Mouse (Mus musculus): ENCODE data around the gene Misp. TPM values are rescaled to one million over a fixed set of nuclear protein-coding genes. Genes with fewer than 3 reads are reported as not detected.

Misp gene
- polyA plus RNA-seq (2015; fragmentation: Nextera tagmentation; extraction: Ambion mirVana): 0.71 and 1.1 TPM in 2 replicates

DNA sequence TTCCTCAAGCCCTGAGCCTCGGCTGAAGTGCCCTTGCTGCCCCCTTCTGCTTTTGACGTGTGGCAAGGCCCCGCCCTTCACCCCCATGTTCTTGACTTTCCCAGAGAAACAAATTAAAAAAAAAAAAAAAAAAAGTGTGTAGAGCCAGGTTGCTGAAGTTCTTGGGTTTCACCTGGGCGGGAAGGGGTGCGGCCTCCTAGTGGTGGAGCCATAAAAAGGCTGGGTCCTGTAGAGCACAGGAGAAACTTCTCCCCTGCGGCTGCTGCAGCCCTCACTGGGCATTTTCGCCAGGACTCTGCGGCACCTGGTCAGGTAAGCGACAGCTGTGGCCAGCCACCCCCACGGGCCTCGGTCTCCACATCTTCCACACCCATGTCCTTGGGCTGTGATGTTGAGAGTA is at the start of gene Misp:
Gene Misp, plus strand, starts transcription at position 208 of the 400 bp plus-strand sequence.
- Histone ChIP-seq H3K4me3 (no peak within 1 kb of the TSS), H3K27ac (no peak within 1 kb of the TSS), H3K9me3 (replicated peaks) (no peaks in the 10 kb centered on the region), H3K36me3 (ENCODE audit: poor library complexity, severe bottlenecking) (peaks cover 54% of the 10 kb centered on the region), H3K27me3 (no peaks in the 10 kb centered on the region), H3K9ac (no peak within 1 kb of the TSS), H3K4me1 (peaks cover 9% of the 10 kb centered on the region), H3K4me2 (no peak within 1 kb of the TSS)
- ATAC-seq: no peak
- WGBS: 72% methylated on average over 11 of the region's 11 CpGs

DNA sequence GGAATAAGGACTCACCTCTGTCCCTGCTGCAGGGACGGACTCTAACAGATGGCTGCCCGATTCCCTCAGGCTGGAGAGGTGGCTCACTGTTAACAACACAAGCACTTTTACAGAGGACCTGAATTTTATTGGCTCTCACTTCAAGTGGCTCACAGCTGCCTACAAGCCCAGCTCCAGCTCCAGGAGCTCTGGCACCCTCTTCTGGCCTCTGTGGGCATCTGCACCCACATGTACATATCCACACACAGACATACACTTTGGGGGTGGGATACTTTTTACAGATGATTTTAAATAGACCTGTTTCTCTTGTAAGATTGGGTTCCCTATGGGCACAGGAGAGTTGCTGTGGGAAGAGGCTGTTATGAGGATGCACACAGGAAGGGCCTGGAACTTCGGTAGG is 48.5 kb upstream of the Misp start:
- H3K27me3 ChIP-seq: peaks cover 22% of the 10 kb centered on the region
- H3K4me2 ChIP-seq: no peak overlapping the region
- peaks cover 18% of the 10 kb centered on the region for H3K4me1 ChIP-seq
- no peak for ATAC-seq
- no peak overlapping the region for H3K27ac ChIP-seq
- H3K9me3 ChIP-seq (replicated peaks): peaks cover 4% of the 10 kb centered on the region
- no peak overlapping the region for H3K4me3 ChIP-seq
- H3K9ac ChIP-seq: no peak overlapping the region
- H3K36me3 ChIP-seq (ENCODE audit: poor library complexity, severe bottlenecking): no peaks in the 10 kb centered on the region
- WGBS: 95% methylated on average over 3 of the region's 3 CpGs

DNA sequence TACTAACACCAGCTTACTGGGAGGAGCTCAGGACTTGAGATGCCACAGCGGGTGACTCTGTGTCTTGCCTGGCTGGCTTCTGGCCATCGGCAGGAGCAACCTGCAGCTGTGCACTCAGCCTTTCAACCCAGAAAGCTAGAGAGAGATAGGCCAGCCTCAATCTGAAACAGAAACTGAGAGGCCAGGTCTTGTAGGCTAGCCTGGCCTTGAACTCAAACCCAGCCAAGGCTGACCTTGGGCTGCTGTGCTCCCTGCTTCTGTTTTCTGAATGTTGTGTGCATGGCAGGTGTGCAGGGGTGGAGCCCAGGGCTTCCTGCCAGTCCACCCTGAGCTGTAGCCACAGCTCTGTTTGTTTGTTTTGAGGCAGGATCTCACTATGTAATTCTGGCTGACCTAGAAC is 47.6 kb upstream of the Misp start:
- Histone ChIP-seq H3K9ac (no peak overlapping the region), H3K27ac (no peak overlapping the region), H3K4me2 (no peak overlapping the region), H3K9me3 (replicated peaks) (peaks cover 4% of the 10 kb centered on the region), H3K4me3 (no peak overlapping the region), H3K27me3 (peaks cover 31% of the 10 kb centered on the region), H3K36me3 (ENCODE audit: poor library complexity, severe bottlenecking) (no peaks in the 10 kb centered on the region), H3K4me1 (peaks cover 20% of the 10 kb centered on the region)
- no peak for ATAC-seq
- 92% methylated on average over 2 of the region's 2 CpGs for WGBS

DNA sequence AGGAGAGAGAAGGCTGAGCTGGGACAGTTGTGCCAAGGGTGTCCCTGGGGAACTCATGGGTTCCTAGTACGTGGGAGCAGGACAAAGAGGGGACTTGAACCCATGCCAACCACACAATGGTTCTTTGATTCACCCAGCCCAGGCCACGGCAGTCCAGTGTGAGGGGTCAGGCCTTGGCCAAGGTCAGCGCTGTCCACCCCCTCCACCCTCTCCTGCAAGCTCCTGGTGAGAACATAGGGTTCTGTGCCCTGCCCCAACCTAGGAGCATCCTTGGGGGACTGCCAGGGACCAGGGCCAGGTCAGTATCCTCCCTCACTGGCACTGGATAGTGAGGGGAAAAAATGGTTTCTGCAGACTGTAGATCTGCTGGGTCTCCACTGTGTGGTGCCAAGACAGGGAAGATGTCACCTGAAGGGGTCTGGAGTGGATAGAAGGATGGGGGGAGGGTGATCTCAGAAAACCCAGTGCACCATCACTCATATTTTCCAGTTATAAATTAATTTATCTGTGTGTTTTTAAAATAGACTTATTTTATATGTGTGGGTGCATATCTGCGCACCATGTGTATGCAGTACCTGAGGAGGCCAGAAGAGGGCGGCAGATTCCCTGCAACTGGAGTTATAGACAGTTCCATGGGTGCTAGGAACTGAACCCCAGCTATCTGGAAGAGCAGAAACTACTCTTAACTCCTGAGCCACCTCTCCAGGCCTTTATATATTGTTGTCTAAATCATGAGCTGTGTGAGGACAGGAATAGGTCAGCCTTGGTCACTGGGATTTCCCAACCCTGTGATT is 46.1 kb upstream of the Misp start:
- no peak for ATAC-seq
- H3K9ac ChIP-seq: no peak overlapping the region
- H3K9me3 ChIP-seq (replicated peaks): peaks cover 4% of the 10 kb centered on the region
- H3K36me3 ChIP-seq (ENCODE audit: poor library complexity, severe bottlenecking): no peaks in the 10 kb centered on the region
- H3K4me1 ChIP-seq: peaks cover 19% of the 10 kb centered on the region
- no peak overlapping the region for H3K4me3 ChIP-seq
- H3K27me3 ChIP-seq: peaks cover 46% of the 10 kb centered on the region
- 66% methylated on average over 5 of the region's 5 CpGs for WGBS
- no peak overlapping the region for H3K27ac ChIP-seq
- H3K4me2 ChIP-seq: no peak overlapping the region

DNA sequence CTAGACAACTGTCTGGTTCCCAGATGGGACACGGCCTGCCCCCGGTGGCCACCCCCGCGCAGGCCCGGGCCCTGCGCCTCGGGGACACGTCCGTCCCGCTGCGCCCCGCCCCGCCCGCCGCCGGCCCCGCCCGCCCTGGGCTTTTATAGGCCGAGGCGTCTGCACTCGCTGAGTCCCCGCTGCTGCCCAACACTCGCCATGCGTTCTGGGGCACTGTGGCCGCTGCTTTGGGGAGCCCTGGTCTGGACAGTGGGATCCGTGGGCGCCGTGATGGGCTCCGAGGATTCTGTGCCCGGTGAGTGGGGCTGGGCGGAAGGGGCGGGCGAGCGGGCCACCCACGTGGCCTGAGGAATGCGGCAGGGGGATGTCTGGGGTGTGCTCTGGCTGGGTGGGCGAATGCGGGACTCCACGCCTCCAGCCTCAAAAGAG is 43.7 kb upstream of the Misp start, which contains the start of gene Fstl3:
Gene Fstl3, plus strand, starts transcription at position 170 of the 429 bp plus-strand sequence.
- Histone ChIP-seq H3K27me3 (peaks cover 57% of the 10 kb centered on the region), H3K4me3 (peak within 1 kb of the TSS; percentile 23; the same call in 1 of the 2 replicates), H3K4me1 (peaks cover 34% of the 10 kb centered on the region), H3K9ac (peak within 1 kb of the TSS; percentile 22; the same call in 1 of the 2 replicates), H3K4me2 (peak within 1 kb of the TSS; percentile 54), H3K27ac (no peak within 1 kb of the TSS), H3K9me3 (replicated peaks) (peaks cover 4% of the 10 kb centered on the region), H3K36me3 (ENCODE audit: poor library complexity, severe bottlenecking) (no peaks in the 10 kb centered on the region)
- ATAC-seq: no peak
- 2% methylated on average over 38 of the region's 39 CpGs for WGBS

DNA sequence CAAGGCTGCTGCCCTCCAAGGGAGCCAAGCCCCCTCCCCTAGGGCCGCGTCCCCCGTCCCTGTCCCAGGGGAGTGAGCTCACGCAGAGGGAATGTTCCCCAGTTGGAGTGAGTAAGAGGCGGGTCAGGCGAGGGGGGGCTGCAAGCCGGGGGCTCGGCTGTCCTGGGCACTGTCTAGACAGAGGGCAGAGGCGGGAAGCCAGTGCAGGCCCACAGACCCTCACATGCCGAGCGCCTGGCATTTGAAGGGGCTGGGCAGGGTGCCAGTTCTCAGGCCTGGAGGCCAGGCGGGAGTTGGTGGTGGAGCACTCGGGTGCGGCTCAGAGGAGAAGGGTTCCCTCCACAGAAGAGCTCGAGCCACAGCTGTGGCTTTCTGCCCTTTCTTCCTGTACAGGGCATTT is 42.8 kb upstream of the Misp start:
- no peak overlapping the region for H3K4me3 ChIP-seq
- ATAC-seq: no peak
- H3K9me3 ChIP-seq (replicated peaks): peaks cover 4% of the 10 kb centered on the region
- no peak overlapping the region for H3K27ac ChIP-seq
- peaks cover 62% of the 10 kb centered on the region for H3K27me3 ChIP-seq
- H3K9ac ChIP-seq: no peak overlapping the region
- peaks cover 34% of the 10 kb centered on the region for H3K4me1 ChIP-seq
- 7% methylated on average over 15 of the region's 15 CpGs for WGBS
- peak overlapping the region; percentile 4; the same call in 1 of the 2 replicates for H3K4me2 ChIP-seq
- no peaks in the 10 kb centered on the region for H3K36me3 ChIP-seq (ENCODE audit: poor library complexity, severe bottlenecking)

DNA sequence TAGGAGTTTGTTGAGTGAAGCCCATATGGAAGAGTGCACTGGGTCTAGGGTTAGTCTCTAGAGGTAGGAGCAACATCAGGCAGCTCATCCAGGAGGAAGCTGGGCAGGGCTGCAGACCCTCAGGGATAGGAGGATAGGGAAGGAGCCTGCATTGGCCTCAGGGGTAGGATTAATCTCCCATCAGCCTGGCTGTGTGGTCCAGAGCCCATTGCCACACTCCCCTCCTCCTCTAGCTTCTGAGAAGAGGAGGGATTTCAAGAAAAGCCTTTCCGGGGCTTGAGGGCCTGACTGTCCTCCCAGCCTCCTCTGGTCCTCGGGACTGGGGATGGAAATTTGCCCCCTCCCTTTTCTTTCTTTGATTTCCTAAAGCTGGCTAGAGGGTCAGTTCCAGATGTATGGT is 41.6 kb upstream of the Misp start:
- ATAC-seq: no peak
- no peak overlapping the region for H3K4me3 ChIP-seq
- H3K9me3 ChIP-seq (replicated peaks): peaks cover 4% of the 10 kb centered on the region
- peaks cover 67% of the 10 kb centered on the region for H3K27me3 ChIP-seq
- H3K36me3 ChIP-seq (ENCODE audit: poor library complexity, severe bottlenecking): no peaks in the 10 kb centered on the region
- H3K4me2 ChIP-seq: no peak overlapping the region
- H3K4me1 ChIP-seq: peaks cover 34% of the 10 kb centered on the region
- 14% methylated on average over 2 of the region's 2 CpGs for WGBS
- H3K9ac ChIP-seq: no peak overlapping the region
- no peak overlapping the region for H3K27ac ChIP-seq

DNA sequence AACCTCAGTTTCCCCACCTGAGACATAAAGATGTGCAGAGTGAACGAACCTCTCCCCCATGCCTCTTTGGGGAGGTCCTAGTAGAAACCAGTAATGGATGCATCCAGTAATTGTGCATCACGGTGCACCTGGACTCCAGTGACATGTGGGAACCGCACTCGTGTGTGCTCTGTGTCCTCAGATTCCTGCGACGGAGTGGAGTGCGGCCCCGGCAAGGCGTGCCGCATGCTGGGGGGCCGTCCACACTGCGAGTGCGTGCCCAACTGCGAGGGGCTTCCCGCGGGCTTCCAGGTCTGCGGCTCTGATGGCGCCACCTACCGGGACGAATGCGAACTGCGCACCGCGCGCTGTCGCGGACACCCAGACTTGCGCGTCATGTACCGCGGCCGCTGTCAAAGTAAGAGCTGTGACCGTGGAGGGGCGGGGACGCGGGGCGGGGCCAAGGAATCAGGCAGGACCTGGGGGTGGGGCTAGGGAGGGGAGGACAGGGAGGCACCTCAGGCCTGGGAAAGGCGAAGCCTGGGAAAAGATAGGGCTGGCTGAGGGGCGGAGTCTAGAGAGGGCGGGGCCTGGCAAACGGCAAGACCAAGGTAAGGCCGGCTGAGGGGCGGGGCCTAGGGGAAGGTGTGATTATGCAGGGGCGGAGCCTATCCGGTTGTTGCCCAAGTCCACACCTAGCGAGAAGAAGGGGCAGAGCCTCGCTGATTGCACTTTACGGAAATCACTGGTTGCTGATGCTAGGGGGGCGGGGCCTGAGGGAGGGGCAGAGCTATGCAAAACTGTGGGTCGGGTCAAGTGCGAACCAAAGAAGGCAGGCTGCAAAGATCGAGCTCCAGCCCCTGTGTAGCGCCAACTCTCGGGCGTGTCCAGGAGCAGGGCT is 40.8 kb upstream of the Misp start:
- ATAC-seq: peak; percentile 91
- H3K4me1 ChIP-seq: peaks cover 34% of the 10 kb centered on the region
- H3K27ac ChIP-seq: no peak overlapping the region
- peaks cover 71% of the 10 kb centered on the region for H3K27me3 ChIP-seq
- H3K9ac ChIP-seq: no peak overlapping the region
- peaks cover 1% of the 10 kb centered on the region for H3K9me3 ChIP-seq (replicated peaks)
- H3K4me2 ChIP-seq: peak overlapping the region; percentile 66
- peak overlapping the region; percentile 37 for H3K4me3 ChIP-seq
- H3K36me3 ChIP-seq (ENCODE audit: poor library complexity, severe bottlenecking): no peaks in the 10 kb centered on the region
- WGBS: 1% methylated on average over 55 of the region's 55 CpGs

DNA sequence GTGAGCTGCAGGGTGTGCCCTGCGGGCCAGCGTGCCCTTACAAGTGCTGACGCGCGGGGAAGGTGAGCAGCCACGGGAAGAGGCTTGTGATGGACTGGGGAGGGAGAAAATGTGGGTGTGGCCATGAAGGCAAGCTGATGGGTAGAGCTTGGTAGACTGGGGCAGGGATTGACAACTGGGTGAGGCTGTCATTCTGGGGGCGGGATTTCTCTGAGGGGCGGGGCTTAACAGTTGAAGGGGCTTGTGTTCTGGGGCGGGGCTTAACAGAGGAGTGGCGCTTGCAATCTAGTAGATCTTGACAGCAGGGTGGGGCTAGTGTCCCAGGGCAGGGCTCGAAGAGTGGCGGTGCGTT is 40.1 kb upstream of the Misp start:
- peak overlapping the region; percentile 37 for H3K4me3 ChIP-seq
- H3K4me1 ChIP-seq: peaks cover 34% of the 10 kb centered on the region
- no peak overlapping the region for H3K27ac ChIP-seq
- peaks cover 71% of the 10 kb centered on the region for H3K27me3 ChIP-seq
- H3K9me3 ChIP-seq (replicated peaks): no peaks in the 10 kb centered on the region
- no peaks in the 10 kb centered on the region for H3K36me3 ChIP-seq (ENCODE audit: poor library complexity, severe bottlenecking)
- under 1% methylated on average over 13 of the region's 13 CpGs for WGBS
- peak overlapping the region; percentile 66 for H3K4me2 ChIP-seq
- no peak overlapping the region for H3K9ac ChIP-seq
- ATAC-seq: no peak

DNA sequence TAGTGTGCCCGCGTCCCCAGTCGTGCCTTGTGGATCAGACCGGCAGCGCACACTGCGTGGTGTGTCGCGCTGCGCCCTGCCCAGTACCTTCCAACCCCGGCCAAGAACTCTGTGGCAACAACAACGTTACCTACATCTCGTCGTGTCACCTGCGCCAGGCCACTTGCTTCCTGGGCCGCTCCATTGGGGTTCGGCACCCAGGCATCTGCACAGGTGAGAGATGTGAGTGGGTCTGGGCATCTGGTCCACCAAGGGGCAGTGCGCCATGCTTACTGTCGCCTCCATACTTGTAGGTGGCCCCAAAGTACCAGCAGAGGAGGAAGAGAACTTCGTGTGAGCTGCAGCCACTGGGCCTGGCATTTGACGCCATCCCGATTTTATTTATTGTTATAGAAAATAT is 39.6 kb upstream of the Misp start:
- Histone ChIP-seq H3K27me3 (peaks cover 67% of the 10 kb centered on the region), H3K36me3 (ENCODE audit: poor library complexity, severe bottlenecking) (no peaks in the 10 kb centered on the region), H3K4me1 (peaks cover 34% of the 10 kb centered on the region), H3K9me3 (replicated peaks) (no peaks in the 10 kb centered on the region), H3K9ac (no peak overlapping the region), H3K27ac (no peak overlapping the region), H3K4me2 (peak overlapping the region; percentile 66), H3K4me3 (no peak overlapping the region)
- WGBS: 31% methylated on average over 21 of the region's 21 CpGs
- ATAC-seq: no peak

DNA sequence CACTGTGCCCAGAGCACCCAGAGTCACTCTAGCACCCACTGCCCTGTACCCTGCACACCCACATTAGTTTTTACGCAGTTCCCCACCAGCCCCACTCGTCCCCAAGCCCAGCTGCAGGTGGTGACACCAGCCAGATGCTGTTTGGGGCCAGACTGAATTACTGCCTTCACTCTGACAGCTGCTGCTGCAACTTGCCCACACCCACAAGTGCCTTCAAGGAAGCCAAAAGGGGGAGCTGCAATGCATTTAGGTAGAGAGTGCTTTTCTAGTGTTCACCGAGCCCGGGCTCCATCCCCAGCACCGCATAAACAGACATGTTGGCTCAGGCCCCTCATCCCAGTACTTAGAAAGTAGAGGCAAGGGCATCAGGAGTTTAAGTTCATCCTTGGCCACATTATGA is 38.8 kb upstream of the Misp start:
- Histone ChIP-seq H3K27me3 (peaks cover 59% of the 10 kb centered on the region), H3K9me3 (replicated peaks) (no peaks in the 10 kb centered on the region), H3K27ac (no peak overlapping the region), H3K4me1 (peaks cover 32% of the 10 kb centered on the region), H3K4me3 (no peak overlapping the region), H3K9ac (no peak overlapping the region), H3K36me3 (ENCODE audit: poor library complexity, severe bottlenecking) (no peaks in the 10 kb centered on the region), H3K4me2 (no peak overlapping the region)
- no peak for ATAC-seq
- WGBS: 57% methylated on average over 5 of the region's 5 CpGs

DNA sequence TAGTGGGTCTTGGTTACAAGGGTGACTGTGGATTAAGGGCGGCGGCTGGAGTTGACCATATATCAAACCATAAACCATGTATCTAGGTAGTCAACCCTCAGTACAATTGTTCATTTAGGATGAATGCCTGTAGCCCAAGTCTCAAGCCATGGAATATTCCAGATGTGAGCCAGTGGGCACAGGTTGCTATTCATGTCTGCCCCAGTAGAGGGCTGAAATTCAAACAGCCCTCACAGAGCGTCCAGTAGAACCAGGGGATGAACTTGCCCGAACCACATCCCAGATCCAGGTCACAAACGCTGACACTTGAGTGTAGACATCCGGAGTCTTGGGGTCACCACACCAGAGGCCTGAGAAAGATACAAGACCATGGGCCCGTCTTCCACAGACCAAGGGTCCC is 37.7 kb upstream of the Misp start:
- 63% methylated on average over 7 of the region's 7 CpGs for WGBS
- ATAC-seq: no peak

More for the DNA sequence above, 37.7 kb upstream of the Misp start:
- no peak overlapping the region for H3K9ac ChIP-seq
- H3K36me3 ChIP-seq (ENCODE audit: poor library complexity, severe bottlenecking): no peaks in the 10 kb centered on the region
- peaks cover 48% of the 10 kb centered on the region for H3K27me3 ChIP-seq
- H3K9me3 ChIP-seq (replicated peaks): no peaks in the 10 kb centered on the region
- peaks cover 21% of the 10 kb centered on the region for H3K4me1 ChIP-seq
- no peak overlapping the region for H3K4me3 ChIP-seq
- H3K4me2 ChIP-seq: no peak overlapping the region
- no peak overlapping the region for H3K27ac ChIP-seq
